Mouse (Mus musculus): ENCODE data around the gene Smdt1. TPM values are rescaled to one million over a fixed set of nuclear protein-coding genes. Genes with fewer than 3 reads are reported as not detected.
"Not testable (repeated sequence)": the region's sequence is repeated elsewhere in the genome, so short reads cannot be mapped to it uniquely, and the experiment has no call there.

The Smdt1 gene
- polyA plus RNA-seq, 1 experiment = 198 TPM

- peaks cover 14% of the 10 kb centered on the region for H3K4me1 ChIP-seq
- H3K27me3 ChIP-seq (replicated peaks) = peaks cover 71% of the 10 kb centered on the region
- H3K4me3 ChIP-seq (replicated peaks) = no peak overlapping the region
- no peaks in the 10 kb centered on the region for H3K36me3 ChIP-seq (replicated peaks; ENCODE audit: low read length)
- no peak for TF ChIP-seq FLI1 (IDR thresholded peaks at IDR 0.05; ENCODE audit: low read length)
- no peak for TF ChIP-seq GATA1 (IDR thresholded peaks at IDR 0.05; ENCODE audit: borderline replicate concordance, low read length)
- H3K9me3 ChIP-seq = 0 out of 2 replicates have a peak, but pooled peaks cover 3% of the 10 kb centered on the region
Observed at GRCm38 (mm10) chr15:82376393-82377138, 37.8 kb downstream of the Smdt1 start.

DNA sequence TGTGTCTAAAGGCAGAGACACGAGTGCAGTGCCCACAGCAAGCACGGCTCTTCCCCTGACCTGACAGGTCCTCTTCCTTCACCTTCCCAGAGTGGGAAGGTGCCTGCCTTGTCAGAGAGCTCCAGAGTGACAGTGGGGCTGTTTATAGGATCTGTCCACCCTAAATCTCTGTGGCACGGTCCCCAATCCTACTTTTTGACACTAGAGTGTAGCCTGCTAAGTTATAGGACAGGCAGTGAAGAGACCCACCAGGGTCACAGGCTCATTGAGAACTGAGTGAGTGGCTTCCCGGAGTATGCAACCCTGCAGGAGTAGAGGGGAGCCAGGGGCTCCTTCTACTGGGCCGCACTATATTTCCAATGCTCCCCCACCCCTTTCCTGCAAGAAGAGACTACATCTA is 38.9 kb downstream of the Smdt1 start:
- Histone ChIP-seq H3K9me3 (0 out of 2 replicates have a peak, but pooled peaks cover 3% of the 10 kb centered on the region), H3K4me3 (replicated peaks) (no peak overlapping the region), H3K27me3 (replicated peaks) (peaks cover 68% of the 10 kb centered on the region), H3K4me1 (peaks cover 14% of the 10 kb centered on the region), H3K36me3 (replicated peaks; ENCODE audit: low read length) (no peaks in the 10 kb centered on the region)
- no peak for TF ChIP-seq FLI1 (IDR thresholded peaks at IDR 0.05; ENCODE audit: low read length)
- TF ChIP-seq GATA1 (IDR thresholded peaks at IDR 0.05; ENCODE audit: borderline replicate concordance, low read length) = no peak

- H3K36me3 ChIP-seq (replicated peaks; ENCODE audit: low read length) = no peaks in the 10 kb centered on the region
- no peak overlapping the region for H3K4me3 ChIP-seq (replicated peaks)
- TF ChIP-seq FLI1 (IDR thresholded peaks at IDR 0.05; ENCODE audit: low read length) (no peak), GATA1 (IDR thresholded peaks at IDR 0.05; ENCODE audit: borderline replicate concordance, low read length) (no peak)
- H3K27me3 ChIP-seq (replicated peaks) = peaks cover 63% of the 10 kb centered on the region
- 0 out of 2 replicates have a peak, but pooled peaks cover 3% of the 10 kb centered on the region for H3K9me3 ChIP-seq
- H3K4me1 ChIP-seq = peaks cover 14% of the 10 kb centered on the region
Observed at GRCm38 (mm10) chr15:82378261-82379180, 39.8 kb downstream of the Smdt1 start.

DNA sequence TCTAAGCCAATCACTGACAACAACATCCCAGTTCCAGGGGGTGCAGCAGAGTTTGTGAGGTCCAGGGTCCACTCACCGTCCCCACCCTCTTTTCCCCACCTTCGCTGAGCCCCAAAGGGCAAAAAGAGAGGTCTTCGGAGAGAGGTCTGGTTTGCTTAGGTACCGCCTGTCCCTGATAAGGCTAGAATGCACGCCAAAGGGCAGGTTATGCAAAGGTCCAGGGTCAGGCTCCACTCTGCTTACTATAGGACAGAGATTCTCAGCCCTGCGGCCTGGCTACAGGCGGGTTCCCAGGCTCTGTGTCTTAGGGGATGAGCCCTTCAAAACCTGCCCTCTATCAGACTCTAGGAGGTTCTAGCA is 40.7 kb downstream of the Smdt1 start:
- Histone ChIP-seq H3K4me3 (replicated peaks) (no peak overlapping the region), H3K9me3 (0 out of 2 replicates have a peak, but pooled peaks cover 3% of the 10 kb centered on the region), H3K4me1 (peaks cover 14% of the 10 kb centered on the region), H3K27me3 (replicated peaks) (peaks cover 54% of the 10 kb centered on the region), H3K36me3 (replicated peaks; ENCODE audit: low read length) (no peaks in the 10 kb centered on the region)
- no peak for TF ChIP-seq GATA1 (IDR thresholded peaks at IDR 0.05; ENCODE audit: borderline replicate concordance, low read length)
- no peak for TF ChIP-seq FLI1 (IDR thresholded peaks at IDR 0.05; ENCODE audit: low read length)

DNA sequence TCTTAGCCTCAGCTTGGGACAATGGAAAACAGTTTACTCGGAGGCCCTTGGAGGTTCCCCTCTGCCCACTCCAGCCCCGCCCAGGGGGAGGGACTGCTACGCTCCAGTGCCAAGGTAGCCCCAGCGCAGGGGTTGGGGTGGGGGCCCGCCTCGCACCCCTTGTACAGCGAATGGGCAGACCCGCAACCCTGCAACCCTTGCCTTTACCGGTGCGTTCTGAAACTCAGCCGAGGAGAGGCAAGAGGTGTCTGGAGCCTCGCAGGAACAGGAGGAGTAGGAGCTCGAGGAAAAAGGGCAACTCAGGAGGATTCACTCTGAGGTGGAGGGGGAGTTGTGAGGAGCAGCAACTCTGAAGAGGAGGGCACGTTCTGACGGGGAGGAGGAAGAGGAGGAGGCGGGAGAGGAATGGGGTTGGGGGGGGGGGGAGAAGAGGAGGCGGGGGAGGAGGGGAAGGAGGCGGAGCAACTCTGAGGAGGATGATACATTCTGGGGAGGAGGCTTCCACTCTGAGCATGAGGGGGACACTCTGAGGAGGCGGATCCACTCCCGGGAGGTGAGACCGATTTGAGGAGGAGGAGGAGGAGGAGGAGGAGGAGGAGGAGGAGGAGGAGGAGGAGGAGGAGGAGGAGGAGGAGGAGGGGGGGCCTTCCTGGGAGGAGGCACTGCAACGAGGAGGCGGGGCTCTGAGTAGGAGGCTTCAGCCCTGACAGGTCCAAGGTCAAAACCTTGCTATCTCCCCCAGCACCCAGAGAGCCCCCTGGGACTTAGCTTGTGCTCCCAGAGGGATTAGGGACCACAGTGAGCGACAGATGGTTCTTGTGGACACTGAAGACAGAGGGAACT is 41.3 kb downstream of the Smdt1 start, which contains the start of gene Cyp2d22:
TSS of gene Cyp2d22 (minus strand) at position 390 of the 843 bp plus-strand sequence.
- Histone ChIP-seq H3K4me3 (replicated peaks) (peak within 1 kb of the TSS; percentile 83), H3K27me3 (replicated peaks) (peaks cover 53% of the 10 kb centered on the region), H3K4me1 (peaks cover 14% of the 10 kb centered on the region), H3K36me3 (replicated peaks; ENCODE audit: low read length) (no peaks in the 10 kb centered on the region), H3K9me3 (0 out of 2 replicates have a peak, but pooled peaks cover 3% of the 10 kb centered on the region)
- no peak for TF ChIP-seq GATA1 (IDR thresholded peaks at IDR 0.05; ENCODE audit: borderline replicate concordance, low read length)
- TF ChIP-seq FLI1 (IDR thresholded peaks at IDR 0.05; ENCODE audit: low read length) = no peak

DNA sequence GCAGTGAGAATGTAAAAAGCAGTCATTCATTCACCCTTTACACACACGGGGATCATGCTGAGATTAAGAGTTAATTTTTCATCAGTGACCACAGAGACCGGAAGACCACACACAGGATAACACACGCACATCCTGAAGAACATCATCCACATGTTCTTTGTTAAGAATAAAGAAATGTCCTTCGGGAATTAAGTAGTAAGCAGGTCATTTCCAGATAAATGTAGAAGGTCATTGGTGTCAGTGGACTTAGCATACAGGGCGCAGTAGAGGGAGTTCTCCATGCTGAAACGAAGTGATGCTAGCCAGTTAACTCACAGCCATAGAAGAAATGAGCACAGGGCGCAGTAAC is 41.9 kb downstream of the Smdt1 start:
- Histone ChIP-seq H3K36me3 (replicated peaks; ENCODE audit: low read length) (no peaks in the 10 kb centered on the region), H3K9me3 (0 out of 2 replicates have a peak, but pooled peaks cover 3% of the 10 kb centered on the region), H3K27me3 (replicated peaks) (peaks cover 52% of the 10 kb centered on the region), H3K4me3 (replicated peaks) (peak overlapping the region; percentile 83), H3K4me1 (peaks cover 14% of the 10 kb centered on the region)
- TF ChIP-seq GATA1 (IDR thresholded peaks at IDR 0.05; ENCODE audit: borderline replicate concordance, low read length) = no peak
- no peak for TF ChIP-seq FLI1 (IDR thresholded peaks at IDR 0.05; ENCODE audit: low read length)

- Histone ChIP-seq H3K27me3 (replicated peaks) (peaks cover 47% of the 10 kb centered on the region), H3K4me3 (replicated peaks) (no peak overlapping the region), H3K36me3 (replicated peaks; ENCODE audit: low read length) (no peaks in the 10 kb centered on the region), H3K4me1 (peaks cover 14% of the 10 kb centered on the region), H3K9me3 (0 out of 2 replicates have a peak, but pooled peaks cover 3% of the 10 kb centered on the region)
- TF ChIP-seq GATA1 (IDR thresholded peaks at IDR 0.05; ENCODE audit: borderline replicate concordance, low read length) (no peak), FLI1 (IDR thresholded peaks at IDR 0.05; ENCODE audit: low read length) (no peak)
Observed at GRCm38 (mm10) chr15:82382441-82382840, 43.7 kb downstream of the Smdt1 start.

DNA sequence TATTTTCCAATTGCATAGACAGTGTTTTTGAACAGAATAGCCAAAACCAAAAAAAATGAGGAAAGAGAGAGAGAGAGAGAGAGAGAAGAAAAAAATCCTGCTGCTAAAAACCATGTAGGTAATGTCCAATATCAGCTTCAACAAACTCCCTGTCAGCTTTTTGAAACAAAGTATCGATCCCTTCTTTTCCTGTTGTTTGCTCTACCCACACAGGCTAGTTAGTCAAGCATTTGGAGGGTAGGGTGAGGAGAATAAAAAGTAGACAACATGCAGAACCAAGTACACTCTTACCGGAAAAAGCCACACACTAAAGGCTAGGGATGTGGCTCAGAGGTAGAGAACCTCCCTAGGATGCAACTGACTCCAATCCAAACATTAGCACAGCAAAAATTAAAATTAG is 47.0 kb downstream of the Smdt1 start:
- TF ChIP-seq FLI1 (IDR thresholded peaks at IDR 0.05; ENCODE audit: low read length) (no peak), GATA1 (IDR thresholded peaks at IDR 0.05; ENCODE audit: borderline replicate concordance, low read length) (no peak)
- H3K9me3 ChIP-seq = no peaks in the 10 kb centered on the region
- H3K4me3 ChIP-seq (replicated peaks) = no peak overlapping the region
- no peaks in the 10 kb centered on the region for H3K36me3 ChIP-seq (replicated peaks; ENCODE audit: low read length)
- H3K4me1 ChIP-seq = peaks cover 3% of the 10 kb centered on the region; the same call in 1 of the 2 replicates
- peaks cover 26% of the 10 kb centered on the region for H3K27me3 ChIP-seq (replicated peaks)

DNA sequence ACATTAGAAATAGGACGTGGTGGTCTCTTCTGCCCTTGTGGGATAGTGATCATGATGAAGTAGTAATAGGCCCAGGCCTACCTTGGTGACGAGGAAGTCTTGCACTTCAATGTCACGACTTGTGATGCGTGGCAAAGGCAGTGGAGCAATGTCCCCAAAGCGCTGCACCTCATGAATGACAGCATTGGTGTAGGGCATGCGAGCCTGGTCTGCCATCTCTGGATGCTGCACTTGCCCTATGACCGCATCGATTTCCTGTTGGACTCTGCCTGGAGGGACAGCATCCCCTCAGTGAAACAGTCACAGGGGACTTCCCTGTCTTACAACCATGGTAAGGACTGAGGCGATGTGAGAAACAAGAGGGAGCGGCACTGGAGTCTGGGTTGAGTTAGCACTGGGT is 51.2 kb downstream of the Smdt1 start:
- H3K9me3 ChIP-seq; H3K4me1 ChIP-seq; H3K4me3 ChIP-seq (replicated peaks); H3K36me3 ChIP-seq (replicated peaks; ENCODE audit: low read length): not testable (repeated sequence)
- H3K27me3 ChIP-seq (replicated peaks) = peaks cover 15% of the 10 kb centered on the region

DNA sequence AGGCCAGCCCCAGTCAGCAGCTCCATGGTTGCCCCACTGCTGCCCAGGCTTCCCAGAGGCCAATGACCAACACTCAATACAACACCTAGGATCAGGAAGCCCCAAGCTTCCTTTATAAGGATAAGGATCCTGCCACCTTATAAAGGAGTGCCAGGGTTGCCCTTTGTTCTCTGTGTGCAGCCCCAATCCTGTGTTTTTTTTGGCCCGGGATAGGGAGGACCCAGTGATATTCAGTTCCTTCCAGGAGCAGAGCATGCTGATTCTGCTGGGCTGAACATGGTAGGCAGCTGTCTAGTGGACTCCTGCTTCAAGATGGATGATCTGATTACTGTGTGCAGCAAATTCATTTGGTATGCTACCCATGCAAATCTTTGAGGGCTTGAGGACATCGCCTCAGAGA is 55.2 kb downstream of the Smdt1 start, which contains the start of gene Cyp2d11:
TSS of gene Cyp2d11 (minus strand) at position 101 of the 400 bp plus-strand sequence.
- H3K9me3 ChIP-seq; H3K36me3 ChIP-seq (replicated peaks; ENCODE audit: low read length); H3K27me3 ChIP-seq (replicated peaks); H3K4me1 ChIP-seq; H3K4me3 ChIP-seq (replicated peaks): not testable (repeated sequence)

GRCm38 (mm10) chr15:82395955-82396354 is 57.2 kb downstream of the Smdt1 start:
- H3K36me3 ChIP-seq (replicated peaks; ENCODE audit: low read length); H3K27me3 ChIP-seq (replicated peaks); H3K4me1 ChIP-seq; H3K4me3 ChIP-seq (replicated peaks); H3K9me3 ChIP-seq: not testable (repeated sequence)
